In genomic region chr1:128543137-128543536, GRCm38 (mm10) we compare ENCODE assay signal across 27 mouse cellular contexts.
"Had no signal": no experiment of that assay in that cellular context is flagged by ENCODE, and none has a peak within 500 bp of the region (broad histone marks: within the 10 kb centered on the region; RNA-seq: fewer than 3 reads in every experiment).

No protein-coding gene starts in this region.

- DNase-seq: gastrocnemius, adult 2 months; gastrocnemius, postnatal 10 days; gastrocnemius, postnatal 25 days; heart, adult 18-20 months; heart, postnatal 10 days; heart, postnatal 4 days; kidney, adult 11 months; kidney, adult 2 months; kidney, adult 9 months; kidney, postnatal 14 days; kidney, postnatal 36 days; layer of hippocampus, adult 9-11 months; layer of hippocampus, postnatal 36 days; liver had no signal

- H3K36me3 ChIP-seq: heart, embryonic 10.5 days; heart, embryonic 12.5 days; hindbrain, embryonic 10.5 days; hindbrain, embryonic 12.5 days; intestine, embryonic 15.5 days; kidney, embryonic 15.5 days; limb, embryonic 10.5 days; limb, embryonic 12.5 days had no signal

- H3K4me1 ChIP-seq: heart, embryonic 10.5 days; heart, embryonic 12.5 days; intestine, embryonic 15.5 days; limb, embryonic 10.5 days; limb, embryonic 12.5 days had no signal

- ATAC-seq: hindbrain, embryonic 16.5 days; inflammation-experienced regulatory T-cells, adult 6 months; intestine, embryonic 15.5 days had no signal

- H3K9me3 ChIP-seq: heart, embryonic 10.5 days; heart, embryonic 12.5 days; hindbrain, embryonic 10.5 days; hindbrain, embryonic 12.5 days; intestine, embryonic 15.5 days; kidney, embryonic 15.5 days; limb, embryonic 10.5 days; limb, embryonic 12.5 days had no signal

- H3K27me3 ChIP-seq: hindbrain, embryonic 12.5 days; intestine, embryonic 15.5 days; kidney, embryonic 15.5 days; limb, embryonic 12.5 days had no signal

- H3K9ac ChIP-seq: heart, embryonic 12.5 days; hindbrain, embryonic 12.5 days; hindbrain, embryonic 14.5 days; intestine, embryonic 15.5 days; kidney, embryonic 15.5 days; limb, embryonic 12.5 days had no signal

- H3K27ac ChIP-seq: gastrocnemius, adult 2 months; heart, embryonic 10.5 days; hindbrain, embryonic 10.5 days; hindbrain, embryonic 12.5 days; hindbrain, embryonic 14.5 days; intestine, embryonic 15.5 days; kidney, embryonic 15.5 days; kidney, postnatal 0 days; limb, embryonic 10.5 days; limb, embryonic 12.5 days had no signal

- H3K4me3 ChIP-seq: gastrocnemius, adult 2 months; heart, embryonic 10.5 days; heart, embryonic 12.5 days; hindbrain, embryonic 10.5 days; hindbrain, embryonic 12.5 days; intestine, embryonic 15.5 days; kidney, embryonic 15.5 days; limb, embryonic 10.5 days; limb, embryonic 12.5 days had no signal

- H3K4me2 ChIP-seq: heart, embryonic 12.5 days; hindbrain, embryonic 12.5 days; hindbrain, embryonic 14.5 days; intestine, embryonic 15.5 days; kidney, embryonic 15.5 days; limb, embryonic 12.5 days; liver, embryonic 11.5 days had no signal
